Mouse (Mus musculus) forebrain, postnatal 0 days (tissue): ENCODE results near the gene Itpka. TPM values are rescaled to one million over a fixed set of nuclear protein-coding genes. Genes with fewer than 3 reads are reported as not detected.

Experiments
- ATAC-seq: fragments of 200-750 bp; cut with Nextera tagmentation; 2 replicates; pipeline ENCODE4 v1.8.0; 2017; ENCODE audit warnings: mild to moderate bottlenecking, moderate library complexity
- DNase-seq: peaks from one replicate; pipeline ENCODE4 v3.0.0-alpha.2; 2015
- H3K27ac ChIP-seq: fragments of 300-500 bp; sonication (generic); 2 replicates; pipeline ENCODE4 v1.5.1; 2014; ENCODE audit warnings: low read depth, mild to moderate bottlenecking, antibody characterized with exemption, low read length, moderate library complexity, mixed read lengths
- H3K27me3 ChIP-seq: fragments of 300-500 bp; sonication (generic); 2 replicates; pipeline ENCODE4 v1.6.1; 2014; ENCODE audit warnings: mild to moderate bottlenecking, low read length, mixed read lengths; ENCODE audit not compliant: insufficient read depth
- H3K36me3 ChIP-seq: fragments of 300-500 bp; sonication (generic); 2 replicates; pipeline ENCODE4 v1.6.1; 2014; ENCODE audit warnings: mild to moderate bottlenecking, moderate library complexity; ENCODE audit not compliant: insufficient read depth
- H3K4me1 ChIP-seq: fragments of 300-500 bp; sonication (generic); 2 replicates; pipeline ENCODE4 v1.6.1; 2014; ENCODE audit warnings: antibody characterized with exemption; ENCODE audit not compliant: insufficient read depth
- H3K4me2 ChIP-seq: fragments of 300-500 bp; sonication (generic); 2 replicates; pipeline ENCODE4 v1.6.1; 2014; ENCODE audit warnings: low read depth, mild to moderate bottlenecking, moderate library complexity
- H3K4me3 ChIP-seq: fragments of 300-500 bp; sonication (generic); 2 replicates; pipeline ENCODE4 v1.5.1; 2014; ENCODE audit warnings: low read depth, low read length, mixed read lengths
- H3K9ac ChIP-seq: fragments of 300-500 bp; sonication (generic); 2 replicates; pipeline ENCODE4 v1.6.1; 2014; ENCODE audit warnings: mild to moderate bottlenecking
- H3K9me3 ChIP-seq: fragments of 300-500 bp; sonication (generic); 2 replicates; pipeline ENCODE4 v1.6.1; 2016; ENCODE audit warnings: low read length
- CTCF ChIP-seq: sonication (generic); IDR thresholded peaks from 2 replicates; pipeline ENCODE4 v1.5.1; 2016; ENCODE audit warnings: antibody characterized with exemption, control low read depth, low read depth
- WGBS: fragments of 180-500 bp; shearing (Covaris S2); extraction: QIAGEN DNeasy Blood & Tissue Kit; methylation state at CpG from one replicate; pipeline ENCODE4 v1.1.7; 2014; 5-methylcytosine and 5-hydroxymethylcytosine counted together
- polyA plus RNA-seq: library from polyadenylated mRNA; unstranded; fragments of >200 nt; fragmentation: Nextera tagmentation; extraction: Ambion mirVana; gene quantifications from 2 replicates; pipeline ENCODE4 v1.2.1, GENCODE M21; 2015
- total RNA-seq: library from RNA; depleted of rRNA; stranded (reverse); fragments of >200 nt; gene quantifications from 2 replicates; pipeline ENCODE4 v1.2.3, GENCODE M21; 2014; rRNA removed

The Itpka gene
- total RNA-seq, result 7.4 and 11.9 TPM in 2 replicates
- polyA plus RNA-seq, result 7.4 and 8.7 TPM in 2 replicates

DNA sequence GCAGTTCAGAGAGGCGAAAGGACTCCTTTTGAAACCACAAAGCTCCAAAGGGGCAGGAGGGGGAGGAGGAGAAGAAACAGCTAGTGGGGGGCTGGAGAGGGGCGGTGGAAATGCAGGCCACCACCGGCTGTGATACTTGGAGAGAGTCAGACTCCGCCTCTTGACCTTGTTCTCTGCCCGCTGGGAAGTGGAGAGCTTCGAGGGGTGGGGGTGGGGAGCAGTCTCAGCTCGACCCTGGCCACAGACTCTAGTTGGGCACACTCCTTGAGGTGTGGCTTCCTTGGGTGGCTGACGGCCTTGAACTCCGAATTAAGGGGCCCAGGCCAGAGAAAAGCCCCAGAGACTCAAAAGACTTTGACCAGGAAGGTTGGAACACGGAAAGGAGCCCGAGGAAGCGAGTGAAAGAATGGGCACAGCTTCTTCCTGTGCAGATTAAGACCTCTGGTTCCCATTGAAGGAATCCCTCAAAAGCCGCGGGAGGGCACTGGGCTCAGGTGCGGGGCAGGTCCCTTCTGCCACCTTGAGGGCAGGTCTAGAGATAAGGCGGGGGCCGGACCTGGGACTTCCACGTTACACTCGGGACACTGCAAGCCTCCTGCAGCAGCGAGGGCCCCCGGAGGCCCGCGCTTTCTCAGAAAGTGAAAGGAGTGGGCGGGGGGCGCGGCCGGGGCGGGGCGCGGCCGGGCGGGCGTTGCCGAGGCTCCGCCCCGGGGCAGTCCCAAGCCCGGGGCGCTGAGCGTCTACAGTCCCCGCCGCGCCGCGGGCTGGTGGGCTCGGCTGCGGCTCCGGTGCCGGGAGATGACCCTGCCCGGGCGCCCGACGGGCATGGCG is at the start of gene Itpka:
Gene Itpka (plus strand): TSS at position 757 of the 831 bp plus-strand sequence.
- no peaks in the 10 kb centered on the region for H3K36me3 ChIP-seq
- peak; percentile 59 for DNase-seq
- peak within 1 kb of the TSS; percentile 56 for H3K9ac ChIP-seq
- H3K4me1 ChIP-seq, result no peaks in the 10 kb centered on the region
- no peak for TF ChIP-seq CTCF
- H3K4me2 ChIP-seq, result peak within 1 kb of the TSS; percentile 89
- ATAC-seq, result peak; percentile 66
- H3K4me3 ChIP-seq, result peak within 1 kb of the TSS; percentile 54
- peaks cover 30% of the 10 kb centered on the region for H3K27me3 ChIP-seq
- no peaks in the 10 kb centered on the region for H3K9me3 ChIP-seq
- H3K27ac ChIP-seq, result no peak within 1 kb of the TSS
- WGBS, result 1% methylated on average over 49 of the region's 53 CpGs

DNA sequence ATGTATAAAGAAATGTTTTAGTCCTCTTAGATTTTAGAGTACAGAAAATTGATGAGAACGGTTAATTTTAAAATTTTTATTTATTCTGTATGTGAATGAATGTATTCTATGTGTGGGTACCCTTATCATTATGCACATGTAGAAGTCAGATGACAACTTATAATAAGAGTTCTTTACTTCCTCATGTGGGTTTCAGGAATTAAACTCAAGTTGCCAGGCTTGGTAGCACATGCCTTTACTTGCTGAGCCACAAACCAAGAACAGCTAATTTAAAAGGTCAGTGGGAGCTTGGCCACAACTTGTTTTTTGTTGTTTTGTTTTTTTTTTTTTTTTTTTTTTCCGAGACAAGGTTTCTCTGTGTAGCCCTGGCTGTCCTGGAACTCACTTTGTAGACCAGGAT is 47.3 kb upstream of the Itpka start:
- no peak overlapping the region for H3K27ac ChIP-seq

DNA sequence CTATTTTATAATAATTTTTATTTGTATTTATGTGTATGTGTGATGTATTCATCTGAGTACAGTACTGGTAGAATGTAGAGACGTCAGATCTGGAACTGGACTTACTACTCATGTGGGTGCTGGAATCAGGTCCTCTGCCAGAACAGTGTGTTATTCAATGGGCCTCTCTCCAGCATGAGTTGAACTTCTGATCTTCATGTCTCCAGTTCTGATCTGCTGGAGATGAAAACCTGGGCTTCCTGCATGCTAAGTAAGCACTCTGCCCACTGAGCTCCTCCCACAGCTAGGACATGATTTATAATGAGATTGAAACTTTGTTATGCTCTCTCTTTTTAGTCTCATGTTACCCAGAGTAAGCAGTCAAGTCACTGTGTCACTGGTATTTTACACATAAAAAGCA is 46.0 kb upstream of the Itpka start:
- Histone ChIP-seq H3K4me1 (no peaks in the 10 kb centered on the region), H3K9ac (no peak overlapping the region), H3K36me3 (peaks cover 9% of the 10 kb centered on the region; the same call in 1 of the 2 replicates), H3K27me3 (no peaks in the 10 kb centered on the region), H3K27ac (no peak overlapping the region), H3K9me3 (no peaks in the 10 kb centered on the region), H3K4me3 (no peak overlapping the region), H3K4me2 (no peak overlapping the region)
- no peak for DNase-seq
- no peak for ATAC-seq
- TF ChIP-seq CTCF, result no peak
- 77% methylated on average over 1 of the region's 1 CpGs for WGBS

More for the DNA sequence above, 47.3 kb upstream of the Itpka start:
- ATAC-seq (no peak), DNase-seq (no peak)
- TF ChIP-seq CTCF, result no peak
- 95% methylated on average over 2 of the region's 2 CpGs for WGBS
- no peaks in the 10 kb centered on the region for H3K27me3 ChIP-seq
- H3K9me3 ChIP-seq, result no peaks in the 10 kb centered on the region
- no peaks in the 10 kb centered on the region for H3K4me1 ChIP-seq
- H3K4me2 ChIP-seq, result no peak overlapping the region
- H3K4me3 ChIP-seq, result no peak overlapping the region
- no peak overlapping the region for H3K9ac ChIP-seq
- peaks cover 9% of the 10 kb centered on the region; the same call in 1 of the 2 replicates for H3K36me3 ChIP-seq

DNA sequence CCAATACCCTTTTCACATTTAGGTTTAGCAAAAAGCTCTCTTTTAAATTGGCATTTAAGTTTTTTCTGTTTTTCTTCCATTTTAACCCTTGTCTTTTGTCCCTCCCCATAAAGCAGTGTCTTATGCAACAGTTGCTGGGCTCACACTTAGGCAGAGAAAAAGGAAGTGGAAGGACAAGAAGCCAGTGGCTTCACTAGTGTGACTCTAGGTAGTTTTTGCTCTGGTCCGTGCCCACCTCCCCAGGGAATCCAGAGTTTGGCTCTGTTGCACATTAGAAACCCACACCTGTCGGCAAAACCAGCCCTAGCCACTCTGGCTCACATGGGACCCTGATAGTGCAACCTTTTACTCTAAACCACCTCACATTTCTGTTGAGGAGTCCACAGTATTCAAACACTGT is 43.7 kb upstream of the Itpka start:
- no peaks in the 10 kb centered on the region for H3K9me3 ChIP-seq
- 92% methylated on average over 2 of the region's 2 CpGs for WGBS
- H3K4me1 ChIP-seq, result no peaks in the 10 kb centered on the region
- H3K9ac ChIP-seq, result no peak overlapping the region
- no peak overlapping the region for H3K4me2 ChIP-seq
- DNase-seq, result no peak
- ATAC-seq, result no peak
- no peak overlapping the region for H3K4me3 ChIP-seq
- H3K27ac ChIP-seq, result no peak overlapping the region
- no peak for TF ChIP-seq CTCF
- H3K36me3 ChIP-seq, result peaks cover 13% of the 10 kb centered on the region; the same call in 1 of the 2 replicates
- H3K27me3 ChIP-seq, result no peaks in the 10 kb centered on the region

DNA sequence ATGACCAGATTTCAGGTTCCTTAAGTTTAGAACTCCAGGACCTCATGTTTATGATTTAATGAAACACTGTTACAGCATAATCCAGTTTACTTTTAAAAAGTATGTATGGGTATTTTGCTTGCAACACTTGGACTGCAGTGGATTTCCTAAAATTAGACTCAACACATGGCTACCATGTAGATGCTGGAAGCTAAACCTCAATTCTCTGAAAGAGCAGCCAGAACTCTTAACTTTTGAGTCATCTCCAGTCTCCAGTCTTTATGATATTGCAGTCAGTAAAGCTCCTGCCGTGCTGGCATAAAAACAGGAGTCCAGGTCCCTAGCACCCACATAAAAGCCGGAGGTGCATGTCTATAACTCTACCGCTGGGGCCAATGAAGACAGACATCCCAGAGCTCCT is 42.2 kb upstream of the Itpka start:
- H3K27ac ChIP-seq, result no peak overlapping the region
- no peak overlapping the region for H3K4me2 ChIP-seq
- no peaks in the 10 kb centered on the region for H3K27me3 ChIP-seq
- no peak for DNase-seq
- WGBS, result 87% methylated on average over 3 of the region's 3 CpGs
- peaks cover 6% of the 10 kb centered on the region; the same call in 1 of the 2 replicates for H3K36me3 ChIP-seq
- no peak overlapping the region for H3K4me3 ChIP-seq
- ATAC-seq, result no peak
- no peaks in the 10 kb centered on the region for H3K9me3 ChIP-seq
- H3K9ac ChIP-seq, result no peak overlapping the region
- no peaks in the 10 kb centered on the region for H3K4me1 ChIP-seq
- TF ChIP-seq CTCF, result no peak

DNA sequence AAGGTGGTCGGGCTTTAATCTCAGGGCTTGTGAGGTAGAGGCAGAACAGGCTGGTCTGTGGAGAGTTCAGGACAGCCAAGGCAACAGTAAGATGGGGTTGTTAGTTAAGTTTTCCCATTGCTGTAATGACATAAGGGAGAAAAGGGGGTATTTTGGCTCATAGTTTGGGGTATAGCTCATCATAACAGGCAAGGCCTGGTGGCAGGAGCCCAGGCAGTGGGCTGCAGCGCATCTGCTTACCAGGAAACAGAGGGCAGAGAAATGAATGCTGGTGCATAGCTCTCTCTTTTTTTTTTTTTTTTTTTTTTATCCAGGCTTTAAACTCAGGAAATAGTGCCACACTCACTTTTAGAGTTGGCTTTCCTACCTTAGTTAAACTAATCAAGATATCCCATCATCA is 39.0 kb upstream of the Itpka start:
- Histone ChIP-seq H3K27me3 (no peaks in the 10 kb centered on the region), H3K4me3 (no peak overlapping the region), H3K4me2 (no peak overlapping the region), H3K9me3 (no peaks in the 10 kb centered on the region), H3K27ac (no peak overlapping the region), H3K4me1 (no peaks in the 10 kb centered on the region), H3K9ac (no peak overlapping the region), H3K36me3 (peaks cover 19% of the 10 kb centered on the region)
- DNase-seq (no peak), ATAC-seq (no peak)
- no peak for TF ChIP-seq CTCF
- WGBS, result 84% methylated on average over 2 of the region's 2 CpGs

DNA sequence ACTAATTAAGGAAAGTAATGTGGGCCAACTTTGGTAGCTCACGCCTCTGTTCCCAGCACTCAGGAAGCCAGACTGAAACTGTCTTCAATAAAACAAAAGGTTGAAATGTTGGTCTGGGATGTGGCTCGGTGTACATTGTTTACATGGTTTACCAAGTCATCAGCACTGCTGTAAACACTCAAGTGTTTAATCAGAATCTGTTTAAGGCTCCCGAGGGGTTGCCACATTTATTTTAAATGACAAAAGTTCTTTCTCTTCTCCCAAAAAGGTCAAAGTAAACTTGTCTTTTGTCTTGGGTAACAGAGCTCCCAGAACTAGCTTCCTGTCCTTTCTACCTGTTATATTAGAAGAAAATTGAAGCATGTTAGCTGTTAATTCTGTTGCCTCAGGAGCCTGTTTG is 34.5 kb upstream of the Itpka start:
- DNase-seq, result no peak
- Histone ChIP-seq H3K9me3 (no peaks in the 10 kb centered on the region), H3K27ac (no peak overlapping the region), H3K9ac (no peak overlapping the region), H3K4me1 (no peaks in the 10 kb centered on the region), H3K4me3 (no peak overlapping the region), H3K36me3 (peaks cover 32% of the 10 kb centered on the region), H3K4me2 (no peak overlapping the region), H3K27me3 (no peaks in the 10 kb centered on the region)
- no peak for TF ChIP-seq CTCF
- no peak for ATAC-seq
- WGBS, result 80% methylated on average over 3 of the region's 3 CpGs
